Mouse (Mus musculus): ENCODE results near the gene Synrg. TPM values are rescaled to one million over a fixed set of nuclear protein-coding genes. Genes with fewer than 3 reads are reported as not detected.

Synrg gene
- polyA plus RNA-seq, 2 experiments from 2014 or later, result 9.4 to 9.7 TPM

DNA sequence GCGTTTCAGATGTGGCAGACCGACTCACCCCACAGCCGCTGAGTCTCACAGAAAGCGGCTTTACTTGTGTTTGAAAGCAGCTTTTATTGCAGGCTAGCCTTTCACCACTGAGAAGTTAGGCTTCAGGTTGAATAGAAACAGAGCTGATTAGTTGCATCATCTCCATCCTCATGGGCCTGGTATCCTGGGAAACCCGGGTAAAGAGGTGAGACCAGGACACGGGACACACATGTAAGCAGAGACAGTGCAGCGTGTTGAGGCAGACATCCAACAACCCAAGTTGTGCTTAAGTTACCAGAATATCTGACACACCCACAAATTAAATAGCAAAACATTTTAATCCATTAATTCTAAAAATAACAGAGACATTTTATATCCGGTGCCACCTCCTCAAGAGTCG lies 114.4 kb downstream of the Synrg start:
- ATAC-seq, result no peak

DNA sequence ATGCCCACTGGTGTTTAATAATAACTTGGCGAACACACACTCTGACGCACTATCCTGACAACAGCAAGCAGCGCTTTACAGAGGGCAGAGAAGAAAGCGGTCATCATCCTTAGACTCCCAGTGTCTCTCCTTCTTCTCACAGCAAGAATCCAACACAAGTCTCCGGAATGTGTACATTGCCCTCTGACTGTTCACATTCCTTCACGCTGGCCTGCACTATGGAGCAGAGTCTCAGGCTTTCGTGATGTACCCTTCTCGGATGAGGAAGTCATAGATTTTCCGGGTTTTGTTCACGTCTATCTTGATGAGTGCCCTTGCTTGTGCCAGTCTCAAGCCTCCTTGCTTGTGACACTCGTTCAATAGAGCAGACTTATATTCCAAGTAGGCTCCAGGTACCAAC lies 115.1 kb downstream of the Synrg start:
- ATAC-seq, result no peak

DNA sequence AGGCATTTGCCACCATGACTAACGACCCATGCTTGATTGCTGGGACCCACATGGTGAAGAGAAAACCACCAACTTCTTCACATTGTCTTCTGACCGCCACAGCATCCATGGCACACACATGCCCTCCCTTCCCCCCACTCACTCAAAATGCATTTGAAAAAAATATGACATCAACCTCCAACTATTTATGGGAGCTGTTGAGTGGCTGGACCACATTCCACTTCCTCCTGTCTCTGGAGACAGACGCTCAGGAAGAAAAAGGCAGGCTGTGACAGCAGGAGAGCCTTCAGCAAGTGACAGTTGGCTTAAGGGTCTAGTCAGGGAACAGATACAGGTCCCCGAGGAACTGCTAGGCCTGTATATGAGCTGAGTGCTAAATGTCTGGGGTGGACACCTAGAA lies 115.7 kb downstream of the Synrg start:
- no peak for ATAC-seq

DNA sequence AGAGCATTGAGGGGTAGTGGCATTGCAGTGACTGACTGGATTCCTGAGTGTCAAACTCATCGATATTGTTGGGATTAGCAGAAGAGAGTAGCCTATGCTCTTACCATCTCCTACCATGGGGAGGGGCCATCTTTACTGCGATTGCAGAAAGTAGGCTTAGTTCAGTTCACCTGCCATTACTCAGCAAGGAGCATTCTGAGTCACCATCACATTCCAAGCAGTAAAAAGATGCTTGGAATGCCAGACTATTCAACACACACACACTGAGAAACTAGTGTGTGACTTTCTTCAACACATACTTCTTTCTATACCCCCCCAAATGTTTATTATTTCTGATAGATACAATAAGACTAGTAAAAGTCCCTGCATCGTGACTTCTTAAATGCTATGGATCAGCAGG lies 116.1 kb downstream of the Synrg start:
- no peak for ATAC-seq

DNA sequence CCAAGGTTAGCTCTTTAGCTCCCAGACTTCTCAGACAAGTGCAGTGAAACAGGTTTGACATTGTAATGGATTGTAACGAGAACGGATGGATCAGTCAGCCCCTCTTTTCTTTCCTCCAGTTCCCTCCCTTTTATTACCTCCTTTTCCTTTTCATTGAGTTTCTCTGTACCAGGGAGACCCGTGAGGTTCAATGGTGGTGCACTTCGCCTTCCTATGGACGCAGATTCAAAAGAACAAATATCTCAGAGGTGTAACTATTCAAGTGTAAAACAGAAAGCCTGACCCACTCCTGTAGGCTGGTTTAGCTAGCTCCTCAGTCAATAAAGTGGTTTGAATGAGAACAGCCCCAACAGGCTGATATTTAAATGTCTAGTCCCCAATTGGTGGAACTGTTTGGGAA lies 117.7 kb downstream of the Synrg start:
- no peak for ATAC-seq

DNA sequence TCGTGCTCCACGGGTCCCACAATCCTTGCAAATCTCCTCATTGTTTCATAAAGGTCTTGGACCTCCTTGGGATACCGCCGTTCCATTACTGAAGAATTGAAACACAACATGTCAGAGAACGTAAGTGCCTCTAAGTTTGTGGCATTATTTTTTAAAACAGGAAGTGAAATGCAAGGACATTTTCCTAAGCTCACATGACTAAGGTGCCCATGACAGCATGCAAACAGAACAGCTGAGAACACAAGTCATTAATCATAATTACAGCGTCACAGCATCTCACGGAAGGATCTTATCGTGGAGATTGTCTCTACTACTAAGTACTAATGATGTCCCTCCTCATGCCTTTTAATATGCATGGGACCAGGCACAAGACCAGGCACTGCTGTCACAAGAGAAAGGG lies 126.3 kb downstream of the Synrg start:
- ATAC-seq, result no peak

Other genes starting within 250 kb of the Synrg start
- not detected for gene Wfdc21, start 217.5 kb upstream of the Synrg start, polyA plus RNA-seq (2017; shearing (Covaris generic))
- 10 to 100 TPM; 34.2 to 44.9 TPM for gene Heatr6, start 210.7 kb upstream of the Synrg start, polyA plus RNA-seq (2017; shearing (Covaris generic))
- not detected for gene Hnf1b, start 114.4 kb upstream of the Synrg start, polyA plus RNA-seq (2017; shearing (Covaris generic))
- 10 to 100 TPM; 88.7 to 90.2 TPM for gene Ddx52, start 22.4 kb upstream of the Synrg start, polyA plus RNA-seq (2017; shearing (Covaris generic))
- gene Dusp14, start 104.8 kb downstream of the Synrg start, polyA plus RNA-seq (2017; shearing (Covaris generic)), result 1 to 10 TPM; 7.3 to 10.0 TPM
- gene Tada2a, start 165.2 kb downstream of the Synrg start, polyA plus RNA-seq (2017; shearing (Covaris generic)), result 10 to 100 TPM; 10.5 to 13.8 TPM
- 1 to 10 TPM; 4.8 to 5.4 TPM for gene Acaca, start 165.2 kb downstream of the Synrg start, polyA plus RNA-seq (2017; shearing (Covaris generic))
- not detected for gene Gm11437, start 203.0 kb downstream of the Synrg start, polyA plus RNA-seq (2017; shearing (Covaris generic))